Mouse (Mus musculus) kidney, adult 2 months (tissue): ENCODE results near the gene Crnkl1. TPM values are rescaled to one million over a fixed set of nuclear protein-coding genes. Genes with fewer than 3 reads are reported as not detected.
A peak's percentile ranks its signal among the peaks of the same experiment; 100 is the strongest.

ENCODE experiments used
- DNase-seq: peaks from one replicate; pipeline ENCODE4 v3.0.0; 2021
- H3K27ac ChIP-seq: fragments of 200-500 bp; 2 replicates; pipeline ENCODE4 v1.5.1; 2012; ENCODE audit warnings: low read depth, low read length, control low read depth, inconsistent platforms; ENCODE audit not compliant: insufficient read depth
- H3K27me3 ChIP-seq: fragments of 200-500 bp; replicated peaks from 2 replicates; pipeline ENCODE4 v1.6.1; 2012; ENCODE audit warnings: mild to moderate bottlenecking, moderate library complexity, low read length, inconsistent platforms; ENCODE audit not compliant: control insufficient read depth, insufficient read depth
- H3K36me3 ChIP-seq: fragments of 200-500 bp; 2 replicates; pipeline ENCODE4 v1.6.1; 2012; ENCODE audit warnings: mild to moderate bottlenecking, moderate library complexity, low read length, inconsistent platforms; ENCODE audit not compliant: control insufficient read depth, insufficient read depth
- H3K4me1 ChIP-seq: fragments of 200-500 bp; 2 replicates; pipeline ENCODE4 v1.6.1; 2011; ENCODE audit warnings: low read length; ENCODE audit not compliant: control insufficient read depth, insufficient read depth
- H3K4me3 ChIP-seq: fragments of 200-500 bp; 2 replicates; pipeline ENCODE4 v1.5.1; 2011; ENCODE audit warnings: mild to moderate bottlenecking, low read depth, low read length, control low read depth; ENCODE audit not compliant: insufficient read depth
- CTCF ChIP-seq: fragments of 200-500 bp; conservative IDR thresholded peaks from 2 replicates; pipeline ENCODE4 v1.5.1; 2011; ENCODE audit warnings: low read depth, mild to moderate bottlenecking, control low read depth, low read length, moderate library complexity, mixed read lengths; ENCODE audit not compliant: insufficient read depth, insufficient read length
- POLR2A ChIP-seq: fragments of 200-500 bp; IDR thresholded peaks from one replicate; pipeline ENCODE4 v1.6.1; 2011; ENCODE audit warnings: low read depth, low read length, control low read depth
- WGBS: fragments of 180-500 bp; shearing (Covaris S2); methylation state at CpG from one replicate; pipeline ENCODE4 v1.1.7; 2018; 5-methylcytosine and 5-hydroxymethylcytosine counted together
- polyA plus RNA-seq: library from polyadenylated mRNA; depleted of rRNA; stranded (reverse); fragments of >200 nt; gene quantifications from 2 replicates; pipeline ENCODE4 v1.2.3, GENCODE M21; 2012; rRNA removed

Gene Crnkl1
- polyA plus RNA-seq, 1 experiment = 5.9 TPM

- no peak for DNase-seq
- Histone ChIP-seq H3K27ac (no peak overlapping the region), H3K36me3 (peaks cover 11% of the 10 kb centered on the region), H3K4me1 (peaks cover 3% of the 10 kb centered on the region; the same call in 1 of the 2 replicates), H3K27me3 (no peaks in the 10 kb centered on the region), H3K4me3 (no peak overlapping the region)
- 53% methylated on average over 1 of the region's 1 CpGs for WGBS
- no peak for TF ChIP-seq CTCF
- no peak for TF ChIP-seq POLR2A
Observed at GRCm38 (mm10) chr2:145873953-145874352, 60.9 kb downstream of the Crnkl1 start.

- DNase-seq = peak; percentile 41
- TF ChIP-seq CTCF (no peak), POLR2A (no peak)
- H3K4me3 ChIP-seq = no peak overlapping the region
- H3K36me3 ChIP-seq = peaks cover 2% of the 10 kb centered on the region; the same call in 1 of the 2 replicates
- 65% methylated on average over 1 of the region's 1 CpGs for WGBS
- peaks cover 3% of the 10 kb centered on the region; the same call in 1 of the 2 replicates for H3K4me1 ChIP-seq
- no peaks in the 10 kb centered on the region for H3K27me3 ChIP-seq
- H3K27ac ChIP-seq = 0 out of 2 replicates have a peak overlapping the region, but pooled peaks have one; percentile 17
Observed at GRCm38 (mm10) chr2:145872099-145872498, 62.7 kb downstream of the Crnkl1 start.

- no peak overlapping the region; the same call in 1 of the 2 replicates for H3K27ac ChIP-seq
- H3K27me3 ChIP-seq = no peaks in the 10 kb centered on the region
- 80% methylated on average over 4 of the region's 4 CpGs for WGBS
- TF ChIP-seq POLR2A = no peak
- no peak for TF ChIP-seq CTCF
- no peak for DNase-seq
- peaks cover 3% of the 10 kb centered on the region; the same call in 1 of the 2 replicates for H3K4me1 ChIP-seq
- H3K36me3 ChIP-seq = no peaks in the 10 kb centered on the region
- no peak overlapping the region for H3K4me3 ChIP-seq
Observed at GRCm38 (mm10) chr2:145871308-145871707, 63.5 kb downstream of the Crnkl1 start.

Other genes with a start within 250 kb of the Crnkl1 start
- 33.9 and 43.7 TPM in 2 replicates for gene Naa20, start 32.9 kb downstream of the Crnkl1 start, polyA plus RNA-seq
- gene Cfap61, start 230 bp downstream of the Crnkl1 start, polyA plus RNA-seq = 0.29 and 0.38 TPM in 2 replicates